Mouse (Mus musculus): ENCODE data around the gene Dscam. TPM values are rescaled to one million over a fixed set of nuclear protein-coding genes. Genes with fewer than 3 reads are reported as not detected.

The Dscam gene
- polyA plus RNA-seq, 1 experiment from 2014 or later: 0.08 TPM

DNA sequence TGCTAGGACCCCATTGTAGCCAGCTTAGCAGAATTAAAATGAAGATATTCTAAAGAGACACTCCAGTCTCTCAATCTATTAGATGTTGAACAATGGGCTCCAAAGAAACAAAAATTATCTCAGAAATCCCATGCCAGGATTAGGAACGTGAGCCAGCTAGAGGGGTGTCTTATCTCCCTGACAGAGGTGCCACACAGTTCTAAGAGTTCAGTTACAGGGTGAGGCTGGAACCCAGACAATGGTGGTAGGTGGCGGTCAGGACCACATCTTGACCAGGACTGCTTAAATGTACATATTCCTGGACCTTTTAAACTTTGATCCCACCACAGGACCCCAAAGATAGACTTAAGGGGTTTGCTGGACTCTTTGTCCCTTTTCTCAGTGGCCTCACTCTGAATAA, 200.1 kb downstream of the Dscam start:
- Histone ChIP-seq H3K36me3 (no peaks in the 10 kb centered on the region), H3K27ac (no peak overlapping the region), H3K4me3 (no peak overlapping the region), H3K4me1 (no peaks in the 10 kb centered on the region), H3K9me3 (no peaks in the 10 kb centered on the region), H3K27me3 (no peaks in the 10 kb centered on the region), H3K9ac (no peak overlapping the region), H3K4me2 (no peak overlapping the region)
- WGBS: 87% methylated on average over 2 of the region's 2 CpGs
- no peak for ATAC-seq (ENCODE audit: insufficient number of reproducible peaks, low FRiP score, low TSS enrichment, low read depth)

DNA sequence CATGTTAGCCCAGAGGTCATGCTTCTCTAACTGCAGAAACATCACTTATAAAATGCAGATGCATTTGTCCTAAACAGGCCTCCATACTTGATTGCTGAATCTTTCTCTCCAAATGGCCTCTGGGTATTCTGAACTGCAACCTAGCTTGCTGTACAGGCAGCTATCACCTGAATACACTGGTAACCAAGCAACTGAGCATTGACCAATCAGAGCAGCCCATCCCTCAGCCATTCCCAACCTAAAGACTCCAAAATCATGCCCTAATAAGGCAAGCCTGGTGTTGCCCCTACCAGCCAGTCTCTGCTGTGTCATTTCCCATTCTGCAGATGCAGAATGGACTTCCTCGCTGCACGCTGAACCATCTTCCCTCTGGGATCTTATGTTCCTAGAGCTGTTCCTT, 200.9 kb downstream of the Dscam start:
- ATAC-seq (ENCODE audit: insufficient number of reproducible peaks, low FRiP score, low TSS enrichment, low read depth): no peak
- no peak overlapping the region for H3K9ac ChIP-seq
- no peaks in the 10 kb centered on the region for H3K9me3 ChIP-seq
- H3K36me3 ChIP-seq: no peaks in the 10 kb centered on the region
- 82% methylated on average over 2 of the region's 2 CpGs for WGBS
- H3K4me3 ChIP-seq: no peak overlapping the region
- H3K4me1 ChIP-seq: no peaks in the 10 kb centered on the region
- no peak overlapping the region for H3K4me2 ChIP-seq
- no peak overlapping the region for H3K27ac ChIP-seq
- H3K27me3 ChIP-seq: no peaks in the 10 kb centered on the region

DNA sequence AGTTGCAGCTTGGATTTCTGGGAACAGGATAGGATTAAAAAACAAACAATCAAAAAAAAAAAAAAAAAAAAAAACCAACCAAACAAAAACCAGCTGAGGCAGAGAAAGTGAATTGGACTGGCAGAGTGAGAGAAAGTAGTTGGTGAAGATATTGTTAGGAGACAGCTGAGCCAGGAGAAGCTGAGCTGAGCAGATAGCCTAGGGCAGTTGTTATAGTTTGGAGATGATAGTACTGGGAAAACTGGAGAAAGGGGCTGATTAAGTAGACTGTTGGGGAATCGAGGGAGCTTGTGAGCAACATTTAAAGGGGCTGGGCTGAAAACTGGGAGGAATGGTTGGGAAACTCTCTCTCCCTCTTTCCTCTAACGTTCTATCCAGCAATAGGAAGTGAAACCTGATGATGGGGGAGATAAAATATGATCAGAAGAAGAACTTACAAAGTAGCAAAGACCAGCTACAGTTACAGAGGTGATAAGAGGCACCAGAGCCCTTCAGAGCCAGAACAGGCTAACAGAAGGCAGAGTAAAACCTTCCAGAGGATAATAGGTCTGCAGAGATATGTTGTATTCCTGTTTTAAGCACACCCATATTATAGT, 201.6 kb downstream of the Dscam start:
- ATAC-seq (ENCODE audit: insufficient number of reproducible peaks, low FRiP score, low TSS enrichment, low read depth): no peak
- Histone ChIP-seq H3K4me1 (no peaks in the 10 kb centered on the region), H3K27ac (no peak overlapping the region), H3K9ac (no peak overlapping the region), H3K36me3 (no peaks in the 10 kb centered on the region), H3K4me2 (no peak overlapping the region), H3K27me3 (no peaks in the 10 kb centered on the region), H3K4me3 (no peak overlapping the region), H3K9me3 (no peaks in the 10 kb centered on the region)
- WGBS: 48% methylated on average over 2 of the region's 2 CpGs

DNA sequence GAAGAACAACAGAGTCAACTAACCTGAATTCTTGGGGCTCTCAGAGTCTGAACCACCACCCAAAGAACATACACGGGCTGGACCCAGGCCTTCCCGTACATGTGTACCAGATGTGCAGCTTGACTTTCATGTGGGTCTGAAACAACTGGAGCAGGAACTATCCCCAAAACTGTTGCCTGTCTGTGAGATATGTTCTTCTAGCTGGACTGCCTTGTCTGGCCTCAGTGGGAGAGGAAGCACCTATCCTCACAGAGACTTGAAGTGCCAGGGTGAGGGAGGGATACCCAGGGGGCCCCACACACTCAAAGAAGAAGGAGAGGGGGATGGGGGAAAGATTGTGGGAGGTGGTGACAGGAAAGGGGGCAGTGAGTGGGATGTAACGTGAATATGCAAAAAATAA, 210.9 kb downstream of the Dscam start:
- no peaks in the 10 kb centered on the region for H3K9me3 ChIP-seq
- no peaks in the 10 kb centered on the region for H3K27me3 ChIP-seq
- H3K27ac ChIP-seq: no peak overlapping the region
- no peaks in the 10 kb centered on the region for H3K4me1 ChIP-seq
- no peaks in the 10 kb centered on the region for H3K36me3 ChIP-seq
- H3K9ac ChIP-seq: no peak overlapping the region
- WGBS: 80% methylated on average over 3 of the region's 3 CpGs
- ATAC-seq (ENCODE audit: insufficient number of reproducible peaks, low FRiP score, low TSS enrichment, low read depth): no peak
- H3K4me3 ChIP-seq: no peak overlapping the region
- H3K4me2 ChIP-seq: no peak overlapping the region

DNA sequence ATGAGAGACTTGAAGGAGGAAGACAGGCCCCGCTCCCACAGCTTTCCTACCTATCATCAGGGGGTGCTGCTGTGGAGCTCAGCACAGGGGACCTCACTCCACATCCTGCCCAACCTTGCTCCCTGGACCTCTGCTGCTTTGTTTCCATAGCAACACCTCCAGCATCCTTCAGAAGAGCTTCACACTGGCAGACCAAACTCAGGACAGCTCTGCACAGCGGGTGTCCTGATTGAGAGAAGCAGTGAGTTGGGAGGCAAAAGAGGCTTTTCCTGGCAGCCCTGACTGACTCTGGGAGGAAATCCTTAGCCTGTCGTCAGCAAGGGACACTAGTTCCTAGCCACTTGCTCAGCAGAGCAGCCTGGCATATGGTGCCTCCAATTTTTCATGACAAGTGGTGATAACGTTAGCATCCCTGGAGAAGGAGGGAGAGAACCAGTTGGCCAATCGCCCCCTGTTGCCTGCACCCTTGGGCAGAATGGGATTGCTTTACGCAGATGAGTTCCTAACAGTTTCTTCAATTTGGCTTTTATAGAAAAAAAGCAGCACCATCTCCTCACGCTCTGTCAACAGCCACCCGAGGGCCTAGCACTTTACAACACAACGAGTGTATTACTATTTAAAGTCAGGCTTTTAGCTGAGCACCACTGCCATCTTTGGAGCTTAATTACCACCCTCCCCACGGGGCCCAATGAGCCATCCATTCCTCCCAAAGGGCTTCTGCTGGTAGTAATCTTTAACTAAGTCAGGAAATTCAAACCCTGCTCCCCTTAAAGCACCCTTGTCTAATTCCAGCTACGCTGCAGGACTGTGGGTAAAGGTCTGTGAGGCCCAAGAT, 224.9 kb downstream of the Dscam start:
- H3K9me3 ChIP-seq: no peaks in the 10 kb centered on the region
- no peak overlapping the region for H3K27ac ChIP-seq
- H3K27me3 ChIP-seq: no peaks in the 10 kb centered on the region
- H3K4me2 ChIP-seq: no peak overlapping the region
- 0 out of 2 replicates have a peak, but pooled peaks cover 3% of the 10 kb centered on the region for H3K4me1 ChIP-seq
- WGBS: 42% methylated on average over 11 of the region's 11 CpGs
- no peak for ATAC-seq (ENCODE audit: insufficient number of reproducible peaks, low FRiP score, low TSS enrichment, low read depth)
- H3K9ac ChIP-seq: no peak overlapping the region
- H3K4me3 ChIP-seq: no peak overlapping the region
- H3K36me3 ChIP-seq: no peaks in the 10 kb centered on the region

DNA sequence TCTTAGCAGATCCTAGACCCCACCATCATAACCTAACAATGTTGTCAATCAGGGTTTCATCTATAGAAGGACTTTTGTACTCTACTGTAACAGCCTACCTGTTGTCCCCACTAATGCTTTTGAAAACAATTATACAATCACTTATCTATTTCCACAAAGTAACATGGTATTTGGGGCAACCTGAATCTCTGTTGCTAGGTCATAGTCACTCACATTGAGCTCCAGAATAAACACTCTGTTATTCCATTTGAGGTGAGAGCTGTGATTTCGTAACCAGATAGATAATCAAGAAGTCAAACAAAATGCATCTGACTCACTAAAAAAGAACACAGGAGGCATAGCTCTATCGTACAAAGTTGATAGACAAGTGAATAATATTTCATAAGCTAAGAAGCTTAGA, 226.9 kb downstream of the Dscam start:
- Histone ChIP-seq H3K4me1 (0 out of 2 replicates have a peak, but pooled peaks cover 3% of the 10 kb centered on the region), H3K36me3 (no peaks in the 10 kb centered on the region), H3K9me3 (no peaks in the 10 kb centered on the region), H3K9ac (no peak overlapping the region), H3K4me3 (no peak overlapping the region), H3K27ac (no peak overlapping the region), H3K27me3 (no peaks in the 10 kb centered on the region), H3K4me2 (no peak overlapping the region)
- ATAC-seq (ENCODE audit: insufficient number of reproducible peaks, low FRiP score, low TSS enrichment, low read depth): no peak
- WGBS: 89% methylated on average over 2 of the region's 2 CpGs

DNA sequence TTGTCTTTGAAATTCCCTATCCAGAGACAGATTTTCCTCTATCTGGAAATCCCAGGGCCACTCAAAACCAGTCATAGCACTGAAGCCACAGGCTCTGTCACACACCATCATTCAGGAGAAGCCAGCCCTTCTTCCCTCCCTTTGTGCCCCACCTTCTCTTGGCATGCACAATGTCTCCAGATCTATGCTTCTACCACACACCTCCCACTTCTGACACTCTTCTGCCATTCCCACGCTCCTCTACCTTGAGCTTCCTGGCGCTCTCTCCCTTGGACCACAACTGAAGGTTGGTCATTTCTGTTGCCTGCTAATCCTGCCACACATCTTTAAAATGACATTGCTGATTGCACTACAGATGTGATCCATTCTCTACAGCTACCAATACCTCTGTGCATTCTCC, 235.8 kb downstream of the Dscam start:
- Histone ChIP-seq H3K27me3 (no peaks in the 10 kb centered on the region), H3K4me3 (no peak overlapping the region), H3K36me3 (no peaks in the 10 kb centered on the region), H3K9ac (no peak overlapping the region), H3K27ac (no peak overlapping the region), H3K4me2 (no peak overlapping the region), H3K9me3 (no peaks in the 10 kb centered on the region), H3K4me1 (no peaks in the 10 kb centered on the region)
- ATAC-seq (ENCODE audit: insufficient number of reproducible peaks, low FRiP score, low TSS enrichment, low read depth): no peak
- WGBS: 94% methylated on average over 2 of the region's 2 CpGs

DNA sequence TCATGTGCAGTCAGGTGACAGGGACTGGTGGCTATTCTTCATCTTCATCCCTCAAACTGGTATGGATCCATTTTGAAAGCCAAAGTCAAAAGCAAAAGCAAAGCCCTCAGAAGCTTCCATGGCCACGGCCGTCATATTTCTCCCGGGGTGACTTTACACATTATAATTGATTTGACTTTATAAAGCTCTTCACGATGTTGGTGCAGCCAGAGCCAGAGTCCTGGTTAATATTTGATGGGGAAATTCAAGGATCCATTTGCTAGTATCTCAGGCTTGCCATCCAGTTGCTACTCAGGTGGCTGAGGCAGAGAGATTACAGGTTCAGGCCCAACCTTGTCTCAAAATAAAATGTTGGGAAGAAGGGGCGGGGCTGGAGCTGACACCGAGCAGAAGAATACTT, 238.3 kb downstream of the Dscam start:
- H3K4me1 ChIP-seq: no peaks in the 10 kb centered on the region
- no peaks in the 10 kb centered on the region for H3K36me3 ChIP-seq
- no peaks in the 10 kb centered on the region for H3K27me3 ChIP-seq
- no peak overlapping the region for H3K4me3 ChIP-seq
- 92% methylated on average over 6 of the region's 6 CpGs for WGBS
- no peaks in the 10 kb centered on the region for H3K9me3 ChIP-seq
- no peak for ATAC-seq (ENCODE audit: insufficient number of reproducible peaks, low FRiP score, low TSS enrichment, low read depth)
- H3K9ac ChIP-seq: no peak overlapping the region
- H3K4me2 ChIP-seq: no peak overlapping the region
- H3K27ac ChIP-seq: no peak overlapping the region

DNA sequence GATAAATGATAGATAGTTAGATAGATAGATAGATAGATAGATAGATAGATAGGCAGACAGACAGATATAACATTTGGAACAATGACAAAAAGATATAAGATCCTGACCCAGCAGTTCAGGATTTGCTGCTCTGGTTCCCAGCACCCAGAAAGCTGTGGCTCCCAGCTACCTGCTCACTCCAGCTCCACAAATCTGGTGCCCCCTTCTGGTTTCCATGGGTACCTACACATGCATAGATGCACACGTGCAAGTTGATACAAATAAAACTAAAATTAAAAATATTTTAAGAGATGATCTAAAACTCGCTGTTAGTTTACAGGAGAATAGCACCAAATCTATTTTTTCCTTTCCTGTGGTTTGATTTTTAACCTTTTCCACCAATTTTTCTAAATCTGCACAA, 238.8 kb downstream of the Dscam start:
- Histone ChIP-seq H3K9ac (no peak overlapping the region), H3K36me3 (no peaks in the 10 kb centered on the region), H3K4me2 (no peak overlapping the region), H3K4me1 (no peaks in the 10 kb centered on the region), H3K27ac (no peak overlapping the region), H3K4me3 (no peak overlapping the region), H3K27me3 (no peaks in the 10 kb centered on the region), H3K9me3 (no peaks in the 10 kb centered on the region)
- no peak for ATAC-seq (ENCODE audit: insufficient number of reproducible peaks, low FRiP score, low TSS enrichment, low read depth)
- 78% methylated on average over 2 of the region's 2 CpGs for WGBS

DNA sequence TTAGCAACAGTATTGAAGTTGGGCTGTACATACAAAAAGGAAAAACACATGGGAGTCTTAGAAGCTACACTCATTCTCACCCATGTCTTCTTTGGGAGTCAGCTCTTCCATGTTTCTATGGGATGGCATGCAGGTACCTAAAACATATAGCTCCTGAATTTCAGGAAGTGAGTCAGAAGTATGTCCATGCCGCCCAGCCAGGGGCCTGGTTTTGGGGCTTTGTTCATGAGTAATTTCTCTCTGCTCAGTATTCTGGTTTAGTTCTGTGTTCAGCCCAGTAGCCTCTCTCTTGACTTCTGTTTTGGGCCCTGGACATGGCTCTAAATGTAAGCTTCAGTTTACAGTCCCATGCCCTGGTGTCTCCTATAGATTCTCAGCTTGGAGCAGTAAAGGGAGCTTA, 242.5 kb downstream of the Dscam start:
- no peak for ATAC-seq (ENCODE audit: insufficient number of reproducible peaks, low FRiP score, low TSS enrichment, low read depth)
- H3K9ac ChIP-seq: no peak overlapping the region

DNA sequence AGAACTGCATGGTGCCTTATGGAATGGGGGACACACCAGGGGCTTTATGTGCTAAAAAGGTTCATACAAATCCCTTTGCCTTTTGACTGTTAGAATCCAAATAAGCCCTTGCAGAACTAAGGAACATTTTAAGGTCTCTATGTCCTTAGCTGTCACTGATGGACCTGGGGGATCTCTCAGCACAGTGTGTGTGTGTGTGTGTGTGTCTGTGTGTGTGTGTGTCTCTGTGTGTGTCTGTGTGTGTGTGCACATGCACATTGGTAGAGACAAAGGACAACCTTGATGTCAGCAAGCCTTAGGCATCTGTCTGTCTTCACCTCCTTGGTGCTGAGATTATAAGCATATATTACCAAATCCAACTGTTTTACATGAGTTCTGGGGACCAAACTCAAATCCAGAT, 243.1 kb downstream of the Dscam start:
- Histone ChIP-seq H3K27ac (no peak overlapping the region), H3K36me3 (no peaks in the 10 kb centered on the region), H3K9ac (no peak overlapping the region), H3K4me1 (no peaks in the 10 kb centered on the region), H3K9me3 (no peaks in the 10 kb centered on the region), H3K27me3 (no peaks in the 10 kb centered on the region), H3K4me3 (no peak overlapping the region), H3K4me2 (no peak overlapping the region)
- ATAC-seq (ENCODE audit: insufficient number of reproducible peaks, low FRiP score, low TSS enrichment, low read depth): no peak

More for the DNA sequence above, 242.5 kb downstream of the Dscam start:
- H3K4me3 ChIP-seq: no peak overlapping the region
- H3K9me3 ChIP-seq: no peaks in the 10 kb centered on the region
- H3K27ac ChIP-seq: no peak overlapping the region
- H3K4me2 ChIP-seq: no peak overlapping the region
- no peaks in the 10 kb centered on the region for H3K4me1 ChIP-seq
- no peaks in the 10 kb centered on the region for H3K36me3 ChIP-seq
- WGBS: 87% methylated on average over 1 of the region's 1 CpGs
- no peaks in the 10 kb centered on the region for H3K27me3 ChIP-seq

DNA sequence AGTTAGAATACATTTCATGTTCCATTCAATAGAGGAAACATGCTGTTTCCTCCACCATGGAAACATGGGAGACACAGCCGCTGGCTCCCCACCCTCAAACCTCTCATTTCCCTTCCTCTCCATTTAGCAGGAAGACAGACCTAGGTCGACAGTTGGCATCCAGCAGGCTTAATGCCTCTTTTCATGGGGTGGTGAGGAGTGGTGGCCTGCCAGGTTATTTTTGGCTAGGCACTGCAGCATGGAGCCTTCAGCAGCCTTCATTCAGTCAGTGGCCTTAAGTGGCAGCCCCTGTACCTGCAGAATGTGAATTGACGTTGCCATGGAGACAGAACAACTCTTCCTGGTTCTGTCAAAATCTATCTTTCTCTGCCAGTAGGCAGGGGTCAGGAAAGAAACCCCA, 243.6 kb downstream of the Dscam start:
- no peaks in the 10 kb centered on the region for H3K4me1 ChIP-seq
- no peak overlapping the region for H3K4me3 ChIP-seq
- H3K9me3 ChIP-seq: no peaks in the 10 kb centered on the region
- H3K27ac ChIP-seq: 0 out of 2 replicates have a peak overlapping the region, but pooled peaks have one; percentile 14
- H3K9ac ChIP-seq: no peak overlapping the region
- H3K4me2 ChIP-seq: no peak overlapping the region
- H3K36me3 ChIP-seq: no peaks in the 10 kb centered on the region
- H3K27me3 ChIP-seq: no peaks in the 10 kb centered on the region
- 0 out of 2 replicates have a peak, but pooled peaks have one; percentile 40 for ATAC-seq (ENCODE audit: insufficient number of reproducible peaks, low FRiP score, low TSS enrichment, low read depth)
- WGBS: 50% methylated on average over 3 of the region's 3 CpGs

Data from limb, embryonic 15.5 days (tissue).